Mouse (Mus musculus) small intestine, adult 2 months (tissue): ENCODE data around the gene Arap1. TPM values are rescaled to one million over a fixed set of nuclear protein-coding genes. Genes with fewer than 3 reads are reported as not detected.

Experiments
- H3K27ac ChIP-seq: fragments of 200-500 bp; 2 replicates; pipeline ENCODE4 v1.5.1; 2012; ENCODE audit warnings: low read depth, low read length, control low read depth, inconsistent platforms; ENCODE audit not compliant: insufficient read depth
- H3K27me3 ChIP-seq: fragments of 200-500 bp; 2 replicates; pipeline ENCODE4 v1.6.1; 2012; ENCODE audit warnings: mild to moderate bottlenecking, moderate library complexity, low read length, inconsistent platforms; ENCODE audit not compliant: control insufficient read depth, insufficient read depth
- H3K36me3 ChIP-seq: fragments of 200-500 bp; 2 replicates; pipeline ENCODE4 v1.6.1; 2012; ENCODE audit warnings: mild to moderate bottlenecking, low read length, control low read depth, inconsistent platforms; ENCODE audit not compliant: control insufficient read depth, insufficient read depth
- H3K4me1 ChIP-seq: fragments of 200-500 bp; 2 replicates; pipeline ENCODE4 v1.6.1; 2012; ENCODE audit warnings: low read length, inconsistent platforms, mixed read lengths; ENCODE audit not compliant: control insufficient read depth, insufficient read depth, insufficient read length
- H3K4me3 ChIP-seq: fragments of 200-500 bp; 2 replicates; pipeline ENCODE4 v1.5.1; 2012; ENCODE audit warnings: low read depth, mild to moderate bottlenecking, control low read depth, inconsistent platforms, low read length, moderate library complexity
- CTCF ChIP-seq: fragments of 200-500 bp; IDR thresholded peaks from 2 replicates; pipeline ENCODE4 v1.5.1; 2012; ENCODE audit warnings: low read depth, mild to moderate bottlenecking, control low read depth, inconsistent platforms, low read length, moderate library complexity, mixed read lengths; ENCODE audit not compliant: insufficient replicate concordance, insufficient read length; ENCODE audit errors: extremely low read depth
- POLR2A ChIP-seq: fragments of 200-500 bp; IDR thresholded peaks from 2 replicates; pipeline ENCODE4 v1.6.1; 2012; ENCODE audit warnings: low read depth, mild to moderate bottlenecking, control low read depth, inconsistent platforms, low read length, moderate library complexity
- WGBS: fragments of 180-500 bp; shearing (Covaris S2); methylation state at CpG from one replicate; pipeline ENCODE4 v1.1.7; 2018; 5-methylcytosine and 5-hydroxymethylcytosine counted together
- polyA plus RNA-seq: library from polyadenylated mRNA; depleted of rRNA; stranded (reverse); fragments of >200 nt; gene quantifications from 2 replicates; pipeline ENCODE4 v1.2.3, GENCODE M21; 2012

Gene Arap1
- polyA plus RNA-seq, 1 experiment, result 61.7 TPM

- Histone ChIP-seq H3K27ac (peak overlapping the region; percentile 13; the same call in 1 of the 2 replicates), H3K4me3 (peak overlapping the region; percentile 17; the same call in 1 of the 2 replicates)
Observed at GRCm38 (mm10) chr7:101393694-101394504, 46.0 kb downstream of the Arap1 start.

GRCm38 (mm10) chr7:101394569-101394968, 46.7 kb downstream of the Arap1 start:
- Histone ChIP-seq H3K4me3 (peak overlapping the region; percentile 17), H3K36me3 (peaks cover 66% of the 10 kb centered on the region), H3K27ac (no peak overlapping the region), H3K27me3 (no peaks in the 10 kb centered on the region), H3K4me1 (no peaks in the 10 kb centered on the region; the same call in 1 of the 2 replicates)
- no peak for TF ChIP-seq CTCF
- TF ChIP-seq POLR2A, result no peak
- WGBS, result 87% methylated on average over 3 of the region's 3 CpGs

More at GRCm38 (mm10) chr7:101393694-101394504, 46.0 kb downstream of the Arap1 start:
- TF ChIP-seq POLR2A (no peak), CTCF (no peak)
- Histone ChIP-seq H3K4me1 (no peaks in the 10 kb centered on the region; the same call in 1 of the 2 replicates), H3K36me3 (peaks cover 66% of the 10 kb centered on the region), H3K27me3 (no peaks in the 10 kb centered on the region)
- WGBS, result 66% methylated on average over 8 of the region's 8 CpGs

- peaks cover 68% of the 10 kb centered on the region for H3K36me3 ChIP-seq
- TF ChIP-seq POLR2A, result no peak
- no peak for TF ChIP-seq CTCF
- WGBS, result 72% methylated on average over 2 of the region's 2 CpGs
- no peak overlapping the region for H3K4me3 ChIP-seq
- no peaks in the 10 kb centered on the region for H3K27me3 ChIP-seq
- H3K4me1 ChIP-seq, result no peaks in the 10 kb centered on the region; the same call in 1 of the 2 replicates
- no peak overlapping the region for H3K27ac ChIP-seq
Observed at GRCm38 (mm10) chr7:101395471-101395870, 47.6 kb downstream of the Arap1 start.

GRCm38 (mm10) chr7:101397175-101397574, 49.3 kb downstream of the Arap1 start:
- WGBS, result 92% methylated on average over 4 of the region's 4 CpGs
- Histone ChIP-seq H3K4me1 (no peaks in the 10 kb centered on the region; the same call in 1 of the 2 replicates), H3K27ac (no peak overlapping the region), H3K4me3 (no peak overlapping the region), H3K36me3 (peaks cover 70% of the 10 kb centered on the region), H3K27me3 (no peaks in the 10 kb centered on the region)
- no peak for TF ChIP-seq CTCF
- TF ChIP-seq POLR2A, result no peak

GRCm38 (mm10) chr7:101401510-101401909, 53.6 kb downstream of the Arap1 start:
- H3K27me3 ChIP-seq, result no peaks in the 10 kb centered on the region
- 84% methylated on average over 7 of the region's 7 CpGs for WGBS
- no peaks in the 10 kb centered on the region for H3K4me1 ChIP-seq
- H3K4me3 ChIP-seq, result no peak overlapping the region
- peaks cover 80% of the 10 kb centered on the region for H3K36me3 ChIP-seq
- TF ChIP-seq POLR2A (no peak), CTCF (no peak)
- no peak overlapping the region for H3K27ac ChIP-seq

- WGBS, result 98% methylated on average over 5 of the region's 5 CpGs
- no peaks in the 10 kb centered on the region for H3K4me1 ChIP-seq
- TF ChIP-seq CTCF (no peak), POLR2A (no peak)
- no peak overlapping the region for H3K4me3 ChIP-seq
- peaks cover 79% of the 10 kb centered on the region for H3K36me3 ChIP-seq
- no peak overlapping the region for H3K27ac ChIP-seq
- H3K27me3 ChIP-seq, result no peaks in the 10 kb centered on the region
Observed at GRCm38 (mm10) chr7:101403831-101404230, 56.0 kb downstream of the Arap1 start.

- no peak within 1 kb of the TSS for H3K27ac ChIP-seq
- WGBS, result 76% methylated on average over 11 of the region's 11 CpGs
- TF ChIP-seq CTCF, result no peak
- no peak for TF ChIP-seq POLR2A
- H3K4me1 ChIP-seq, result no peaks in the 10 kb centered on the region
- H3K36me3 ChIP-seq, result peaks cover 31% of the 10 kb centered on the region
- H3K27me3 ChIP-seq, result no peaks in the 10 kb centered on the region
- no peak within 1 kb of the TSS for H3K4me3 ChIP-seq
Observed at GRCm38 (mm10) chr7:101410267-101410936, 62.5 kb downstream of the Arap1 start, which contains the start of gene Gm45837. TSS of gene Gm45837 (plus strand) at chr7:101410886.
